Mouse (Mus musculus): ENCODE results near the gene C530008M17Rik. TPM values are rescaled to one million over a fixed set of nuclear protein-coding genes. Genes with fewer than 3 reads are reported as not detected.
A peak's percentile ranks its signal among the peaks of the same experiment; 100 is the strongest.

The C530008M17Rik gene
- total RNA-seq (2021), result 100 to 1,000 TPM; 118 to 125 TPM
- long read RNA-seq, experiment 1, partial matches to known transcripts, result 11 of 20 reads
- long read RNA-seq, experiment 1, other reads (novel, unspliced or antisense), result 9 of 20 reads
- long read RNA-seq, experiment 2, partial matches to known transcripts, result 11 of 16 reads
- long read RNA-seq, experiment 2, other reads (novel, unspliced or antisense), result 5 of 16 reads

- DNase-seq (ENCODE audit: low spot score in 2 of 2), result no peak
Measured at GRCm38 (mm10) chr5:76656212-76656611, at the start of gene C530008M17Rik. C530008M17Rik (plus strand) TSS chr5:76656512.

- no peak for DNase-seq (ENCODE audit: low spot score in 2 of 2)
Measured at GRCm38 (mm10) chr5:76609702-76610370, 46.5 kb upstream of the C530008M17Rik start.

- no peak for DNase-seq (ENCODE audit: low spot score in 2 of 2)
Measured at GRCm38 (mm10) chr5:76612867-76613499, 43.3 kb upstream of the C530008M17Rik start.

- peak in 1 of 2 experiments; percentile 33 for DNase-seq (ENCODE audit: low spot score in 2 of 2)
Measured at GRCm38 (mm10) chr5:76615276-76615675, 41.0 kb upstream of the C530008M17Rik start.

GRCm38 (mm10) chr5:76616196-76616747 lies 40.0 kb upstream of the C530008M17Rik start:
- no peak for DNase-seq (ENCODE audit: low spot score in 2 of 2)

- DNase-seq (ENCODE audit: low spot score in 2 of 2), result peak; percentile 29 to 51
Measured at GRCm38 (mm10) chr5:76618750-76619149, 37.6 kb upstream of the C530008M17Rik start.

GRCm38 (mm10) chr5:76623759-76624158 lies 32.6 kb upstream of the C530008M17Rik start:
- no peak for DNase-seq (ENCODE audit: low spot score in 2 of 2)

GRCm38 (mm10) chr5:76627770-76628169 lies 28.5 kb upstream of the C530008M17Rik start:
- no peak for DNase-seq (ENCODE audit: low spot score in 2 of 2)

- no peak for DNase-seq (ENCODE audit: low spot score in 2 of 2)
Measured at GRCm38 (mm10) chr5:76634012-76634411, 22.3 kb upstream of the C530008M17Rik start.

GRCm38 (mm10) chr5:76635592-76635991 lies 20.7 kb upstream of the C530008M17Rik start:
- no peak for DNase-seq (ENCODE audit: low spot score in 2 of 2)

- no peak for DNase-seq (ENCODE audit: low spot score in 2 of 2)
Measured at GRCm38 (mm10) chr5:76642076-76642475, 14.2 kb upstream of the C530008M17Rik start.

GRCm38 (mm10) chr5:76644234-76644633 lies 12.1 kb upstream of the C530008M17Rik start:
- no peak for DNase-seq (ENCODE audit: low spot score in 2 of 2)

GRCm38 (mm10) chr5:76645091-76645868 lies 11.0 kb upstream of the C530008M17Rik start:
- no peak for DNase-seq (ENCODE audit: low spot score in 2 of 2)

GRCm38 (mm10) chr5:76649897-76650296 lies 6.4 kb upstream of the C530008M17Rik start:
- no peak for DNase-seq (ENCODE audit: low spot score in 2 of 2)

GRCm38 (mm10) chr5:76651151-76651725 lies 5.1 kb upstream of the C530008M17Rik start:
- no peak for DNase-seq (ENCODE audit: low spot score in 2 of 2)

- peak; percentile 64 to 72 for DNase-seq (ENCODE audit: low spot score in 2 of 2)
Measured at GRCm38 (mm10) chr5:76657245-76658083, 1.2 kb downstream of the C530008M17Rik start.

- DNase-seq (ENCODE audit: low spot score in 2 of 2), result peak; percentile 37 to 54
Measured at GRCm38 (mm10) chr5:76658084-76658934, 2.0 kb downstream of the C530008M17Rik start.

- DNase-seq (ENCODE audit: low spot score in 2 of 2), result no peak
Measured at GRCm38 (mm10) chr5:76659958-76660635, 3.8 kb downstream of the C530008M17Rik start.

Data from layer of hippocampus, postnatal 14 days (tissue).